ENCODE assay signal across 8 mouse cellular contexts in the genomic region with DNA sequence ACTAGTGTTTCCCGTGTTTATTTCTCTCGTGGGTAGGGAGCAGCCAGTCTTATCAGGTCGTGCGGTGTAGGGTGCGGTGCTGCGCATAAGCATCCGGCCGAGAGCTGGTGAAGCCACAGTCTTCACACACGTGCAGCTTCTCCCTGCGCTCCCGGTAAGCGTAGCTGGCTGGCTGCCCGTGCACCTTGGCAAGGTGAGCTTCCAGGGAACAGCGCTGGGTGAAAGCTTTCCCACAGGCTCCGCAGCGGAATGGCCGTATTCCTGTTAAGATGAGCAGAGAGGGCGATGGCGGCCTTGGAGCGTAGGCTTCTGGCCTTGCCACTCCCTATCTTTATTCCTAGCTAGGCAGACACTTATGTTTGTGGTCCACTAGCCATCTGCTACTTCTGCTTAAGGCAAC. TPM values are rescaled to one million over a fixed set of nuclear protein-coding genes. Genes with fewer than 3 reads are reported as not detected.
DNase-seq lines count a peak whose midpoint lies in the region; ATAC-seq lines count a peak whose summit lies in the region.

No protein-coding gene starts in this region.

- H3K4me2 ChIP-seq in intestine, embryonic 15.5 days (replicated peaks): peak overlapping the region; percentile 84; the same call in 1 of the 2 replicates
- peak overlapping the region; percentile 70 for H3K4me2 ChIP-seq in midbrain, embryonic 12.5 days (replicated peaks)

- H3K4me1 ChIP-seq in intestine, embryonic 15.5 days (replicated peaks): peaks cover 8% of the 10 kb centered on the region
- peaks cover 17% of the 10 kb centered on the region for H3K4me1 ChIP-seq in midbrain, embryonic 12.5 days

- ATAC-seq in cerebellum, adult (ENCODE audit: insufficient number of reproducible peaks, low FRiP score, low TSS enrichment): no peak
- ATAC-seq in intestine, embryonic 15.5 days: no peak
- no peak for ATAC-seq in midbrain, embryonic 12.5 days (ENCODE audit: low FRiP score, low read depth)
- ATAC-seq in monocyte, adult 5-6 weeks (replicated peaks; ENCODE audit: insufficient number of reproducible peaks, low FRiP score, low TSS enrichment, poor library complexity, severe bottlenecking): no peak

- WGBS in intestine, embryonic 15.5 days: 86% methylated on average over 20 of the region's 20 CpGs
- WGBS in midbrain, embryonic 12.5 days: 90% methylated on average over 20 of the region's 20 CpGs

- H3K27ac ChIP-seq in intestine, embryonic 15.5 days: no peak overlapping the region
- H3K27ac ChIP-seq in midbrain, embryonic 12.5 days (replicated peaks): no peak overlapping the region

- no peak overlapping the region for H3K4me3 ChIP-seq in intestine, embryonic 15.5 days (replicated peaks)
- peak overlapping the region; percentile 74; the same call in 1 of the 2 replicates for H3K4me3 ChIP-seq in midbrain, embryonic 12.5 days

- no peak overlapping the region for H3K9ac ChIP-seq in intestine, embryonic 15.5 days
- no peak overlapping the region; the same call in 1 of the 2 replicates for H3K9ac ChIP-seq in midbrain, embryonic 12.5 days (replicated peaks)

- no peaks in the 10 kb centered on the region for H3K27me3 ChIP-seq in intestine, embryonic 15.5 days (replicated peaks)
- no peaks in the 10 kb centered on the region for H3K27me3 ChIP-seq in midbrain, embryonic 12.5 days

- H3K36me3 ChIP-seq in intestine, embryonic 15.5 days: peaks cover 6% of the 10 kb centered on the region
- peaks cover 25% of the 10 kb centered on the region for H3K36me3 ChIP-seq in midbrain, embryonic 12.5 days

- DNase-seq in cerebellum, adult 11 months: peak; percentile 54
- DNase-seq in lung, postnatal 10 days: peak; percentile 17
- DNase-seq in lung, postnatal 14 days: no peak
- no peak for DNase-seq in adrenal gland, adult 8-10 months

- H3K9me3 ChIP-seq in intestine, embryonic 15.5 days: no peaks in the 10 kb centered on the region
- H3K9me3 ChIP-seq in midbrain, embryonic 12.5 days: no peaks in the 10 kb centered on the region

RNA-seq across cellular contexts. Expression of a gene that starts 1.3 kb away (rescaled TPM):
- polyA plus RNA-seq in intestine, embryonic 15.5 days (2015; fragmentation: Nextera tagmentation; extraction: Ambion mirVana): 136 and 148 TPM in 2 replicates
- 257 and 259 TPM in 2 replicates for polyA plus RNA-seq in midbrain, embryonic 12.5 days (2016; fragmentation: Nextera tagmentation; extraction: Ambion mirVana)
- total RNA-seq in monocyte, adult 5-6 weeks (2017): 32.7 to 60.7 TPM (median 37.0 TPM) in 3 replicates
- 100 to 1,000 TPM; 102 to 119 (median 108) TPM for total RNA-seq in adrenal gland, adult 8-10 months (2022)

RNA-seq across cellular contexts. Expression of a gene that starts 1.6 kb away (rescaled TPM):
- 115 and 116 TPM in 2 replicates for polyA plus RNA-seq in intestine, embryonic 15.5 days (2015; fragmentation: Nextera tagmentation; extraction: Ambion mirVana)
- 151 and 156 TPM in 2 replicates for polyA plus RNA-seq in midbrain, embryonic 12.5 days (2016; fragmentation: Nextera tagmentation; extraction: Ambion mirVana)
- total RNA-seq in monocyte, adult 5-6 weeks (2017): 29.5 to 52.1 TPM (median 49.3 TPM) in 3 replicates
- 10 to 100 TPM; 62.8 to 93.8 (median 72.7) TPM for total RNA-seq in adrenal gland, adult 8-10 months (2022)

RNA-seq across cellular contexts. Expression of a gene that starts 2.1 kb away (rescaled TPM):
- not detected in 2 replicates for polyA plus RNA-seq in intestine, embryonic 15.5 days (2015; fragmentation: Nextera tagmentation; extraction: Ambion mirVana)
- not detected in 2 replicates for polyA plus RNA-seq in midbrain, embryonic 12.5 days (2016; fragmentation: Nextera tagmentation; extraction: Ambion mirVana)
- not detected in 3 replicates for total RNA-seq in monocyte, adult 5-6 weeks (2017)
- total RNA-seq in adrenal gland, adult 8-10 months (2022): not detected

RNA-seq across cellular contexts. Expression of a gene that starts 34.8 kb away (rescaled TPM):
- polyA plus RNA-seq in intestine, embryonic 15.5 days (2015; fragmentation: Nextera tagmentation; extraction: Ambion mirVana): 83.7 and 101 TPM in 2 replicates
- 59.8 and 61.6 TPM in 2 replicates for polyA plus RNA-seq in midbrain, embryonic 12.5 days (2016; fragmentation: Nextera tagmentation; extraction: Ambion mirVana)
- 217 to 229 TPM (median 219 TPM) in 3 replicates for total RNA-seq in monocyte, adult 5-6 weeks (2017)
- 100 to 1,000 TPM; 562 to 740 (median 679) TPM for total RNA-seq in adrenal gland, adult 8-10 months (2022)

RNA-seq across cellular contexts. Expression of a gene that starts 46.5 kb away (rescaled TPM):
- polyA plus RNA-seq in intestine, embryonic 15.5 days (2015; fragmentation: Nextera tagmentation; extraction: Ambion mirVana): 0.34 and 0.56 TPM in 2 replicates
- polyA plus RNA-seq in midbrain, embryonic 12.5 days (2016; fragmentation: Nextera tagmentation; extraction: Ambion mirVana): 0.48 and 0.66 TPM in 2 replicates
- total RNA-seq in monocyte, adult 5-6 weeks (2017): 1.0 to 3.2 TPM in 2 of 3 replicates, not detected in the other
- total RNA-seq in adrenal gland, adult 8-10 months (2022): under 1 TPM in 2 of 4 experiments, not detected in 2; 0.21 to 0.97 TPM

Comparison
In these comparisons a context has a peak if more than half of its experiments do, and no peak if none do; other contexts are left out.
1. DNase-seq: peak in cerebellum, adult 11 months (single experiment) and lung, postnatal 10 days (single experiment); none in lung, postnatal 14 days (single experiment) and adrenal gland, adult 8-10 months (single experiment).